ENCODE assay signal across 8 mouse cellular contexts in genomic region chr10:80385310-80385709, GRCm38 (mm10). TPM values are rescaled to one million over a fixed set of nuclear protein-coding genes. Genes with fewer than 3 reads are reported as not detected.
DNase-seq lines count a peak whose midpoint lies in the region; ATAC-seq and TF ChIP-seq lines count a peak whose summit lies in the region.

No protein-coding gene starts in this region.

- peaks cover 47% of the 10 kb centered on the region for H3K36me3 ChIP-seq in kidney, embryonic 14.5 days (ENCODE audit: control insufficient read depth, insufficient read depth, low read length)
- no peaks in the 10 kb centered on the region for H3K36me3 ChIP-seq in kidney, adult 2 months (ENCODE audit: control insufficient read depth, insufficient read depth, low read length)
- peaks cover 31% of the 10 kb centered on the region for H3K36me3 ChIP-seq in hindbrain, embryonic 15.5 days
- H3K36me3 ChIP-seq in neural tube, embryonic 12.5 days: peaks cover 53% of the 10 kb centered on the region

- H3K9ac ChIP-seq in kidney, embryonic 14.5 days (ENCODE audit: low read depth, low read length): peak overlapping the region; percentile 97
- peak overlapping the region; percentile 98 for H3K9ac ChIP-seq in hindbrain, embryonic 15.5 days
- H3K9ac ChIP-seq in neural tube, embryonic 12.5 days: peak overlapping the region; percentile 99

- ATAC-seq in kidney, embryonic 14.5 days (ENCODE audit: low FRiP score, low TSS enrichment): no peak
- peak; percentile 2; the same call in 1 of the 2 replicates for ATAC-seq in hindbrain, embryonic 15.5 days (ENCODE audit: low FRiP score, low read depth)
- ATAC-seq in neural tube, embryonic 12.5 days (ENCODE audit: low FRiP score, low read depth): peak; percentile 16

- H3K9me3 ChIP-seq in kidney, embryonic 14.5 days (ENCODE audit: control insufficient read depth, low read length): no peaks in the 10 kb centered on the region
- no peaks in the 10 kb centered on the region for H3K9me3 ChIP-seq in hindbrain, embryonic 15.5 days
- no peaks in the 10 kb centered on the region for H3K9me3 ChIP-seq in neural tube, embryonic 12.5 days

- WGBS in kidney, embryonic 14.5 days: 13% methylated on average over 7 of the region's 7 CpGs
- 61% methylated on average over 7 of the region's 7 CpGs for WGBS in kidney, adult 2 months
- 2% methylated on average over 7 of the region's 7 CpGs for WGBS in hindbrain, embryonic 15.5 days
- WGBS in neural tube, embryonic 12.5 days: 7% methylated on average over 7 of the region's 7 CpGs

- TF ChIP-seq CTCF in kidney, adult 2 months (conservative IDR thresholded peaks at IDR 0.05; ENCODE audit: insufficient read depth, insufficient read length, low read depth, low read length): no peak
- TF ChIP-seq CTCF in cortical plate, adult 2 months (IDR thresholded peaks at IDR 0.05; ENCODE audit: extremely low read depth, insufficient read depth, low read length): no peak

- no peaks in the 10 kb centered on the region for H3K27me3 ChIP-seq in kidney, embryonic 14.5 days (ENCODE audit: control insufficient read depth, insufficient read depth, low read length)
- H3K27me3 ChIP-seq in kidney, adult 2 months (replicated peaks; ENCODE audit: control insufficient read depth, insufficient read depth, low read length): no peaks in the 10 kb centered on the region
- H3K27me3 ChIP-seq in hindbrain, embryonic 15.5 days: no peaks in the 10 kb centered on the region
- no peaks in the 10 kb centered on the region for H3K27me3 ChIP-seq in neural tube, embryonic 12.5 days (replicated peaks)

- H3K27ac ChIP-seq in kidney, embryonic 14.5 days (ENCODE audit: low read depth, low read length): peak overlapping the region; percentile 85
- H3K27ac ChIP-seq in kidney, adult 2 months (ENCODE audit: insufficient read depth, low read depth, low read length): no peak overlapping the region
- H3K27ac ChIP-seq in cortical plate, adult 2 months (ENCODE audit: insufficient read depth, low read length): no peak overlapping the region
- peak overlapping the region; percentile 92 for H3K27ac ChIP-seq in hindbrain, embryonic 15.5 days (replicated peaks)
- H3K27ac ChIP-seq in neural tube, embryonic 12.5 days: peak overlapping the region; percentile 83

- TF ChIP-seq POLR2A in kidney, adult 2 months (IDR thresholded peaks at IDR 0.05; ENCODE audit: low read depth, low read length): no peak
- TF ChIP-seq POLR2A in cortical plate, adult 2 months (IDR thresholded peaks at IDR 0.05; ENCODE audit: extremely low read depth, insufficient read depth, low read length): no peak

- no peak for DNase-seq in kidney, adult 2 months
- no peak for DNase-seq in right cerebral cortex, adult 2 months (ENCODE audit: low spot score in 2 of 2)
- DNase-seq in kidney, adult 11 months: no peak
- no peak for DNase-seq in T-cell, adult 2 months (ENCODE audit: low spot score)

- H3K4me1 ChIP-seq in kidney, embryonic 14.5 days (ENCODE audit: control insufficient read depth, insufficient read depth, low read length): peaks cover 33% of the 10 kb centered on the region
- H3K4me1 ChIP-seq in kidney, adult 2 months (ENCODE audit: control insufficient read depth, insufficient read depth, low read length): peaks cover 10% of the 10 kb centered on the region; the same call in 1 of the 2 replicates
- H3K4me1 ChIP-seq in cortical plate, adult 2 months (ENCODE audit: control insufficient read depth, insufficient read depth, low read length): peaks cover 4% of the 10 kb centered on the region; the same call in 1 of the 2 replicates
- peaks cover 44% of the 10 kb centered on the region for H3K4me1 ChIP-seq in hindbrain, embryonic 15.5 days (replicated peaks)
- H3K4me1 ChIP-seq in neural tube, embryonic 12.5 days: peaks cover 52% of the 10 kb centered on the region

- H3K4me3 ChIP-seq in kidney, embryonic 14.5 days (ENCODE audit: low read length): peak overlapping the region; percentile 90
- no peak overlapping the region for H3K4me3 ChIP-seq in kidney, adult 2 months (ENCODE audit: insufficient read depth, low read depth, low read length)
- H3K4me3 ChIP-seq in cortical plate, adult 2 months (ENCODE audit: insufficient read depth, low read length): peak overlapping the region; percentile 55
- H3K4me3 ChIP-seq in hindbrain, embryonic 15.5 days: peak overlapping the region; percentile 94
- H3K4me3 ChIP-seq in neural tube, embryonic 12.5 days: peak overlapping the region; percentile 99

- H3K4me2 ChIP-seq in kidney, embryonic 14.5 days (replicated peaks; ENCODE audit: low read depth, low read length): peak overlapping the region; percentile 94
- H3K4me2 ChIP-seq in hindbrain, embryonic 15.5 days: peak overlapping the region; percentile 89
- peak overlapping the region; percentile 96 for H3K4me2 ChIP-seq in neural tube, embryonic 12.5 days (replicated peaks)

RNA-seq across cellular contexts. Expression of gene Mex3d, which starts 2.1 kb away (rescaled TPM):
- 8.7 and 14.6 TPM in 2 replicates for polyA plus RNA-seq in kidney, embryonic 14.5 days (2014; fragmentation: Nextera tagmentation; extraction: Ambion mirVana)
- 7.9 and 11.9 TPM in 2 replicates for polyA plus RNA-seq in kidney, adult 2 months (2012; rRNA removed)
- 13.8 and 14.3 TPM in 2 replicates for polyA plus RNA-seq in cortical plate, adult 2 months (2012; rRNA removed)
- polyA plus RNA-seq in hindbrain, embryonic 15.5 days (2015; fragmentation: Nextera tagmentation; extraction: Ambion mirVana): 18.9 and 19.2 TPM in 2 replicates
- polyA plus RNA-seq in neural tube, embryonic 12.5 days (2016; fragmentation: Nextera tagmentation; extraction: Ambion mirVana): 23.6 and 26.5 TPM in 2 replicates

RNA-seq across cellular contexts. Expression of gene Mbd3, which starts 14.0 kb away (rescaled TPM):
- polyA plus RNA-seq in kidney, embryonic 14.5 days (2014; fragmentation: Nextera tagmentation; extraction: Ambion mirVana): 248 and 270 TPM in 2 replicates
- polyA plus RNA-seq in kidney, adult 2 months (2012; rRNA removed): 143 and 151 TPM in 2 replicates
- polyA plus RNA-seq in cortical plate, adult 2 months (2012; rRNA removed): 186 and 210 TPM in 2 replicates
- polyA plus RNA-seq in hindbrain, embryonic 15.5 days (2015; fragmentation: Nextera tagmentation; extraction: Ambion mirVana): 213 and 229 TPM in 2 replicates
- polyA plus RNA-seq in neural tube, embryonic 12.5 days (2016; fragmentation: Nextera tagmentation; extraction: Ambion mirVana): 304 and 314 TPM in 2 replicates

RNA-seq across cellular contexts. Expression of gene Uqcr11, which starts 21.3 kb away (rescaled TPM):
- 806 and 1,046 TPM in 2 replicates for polyA plus RNA-seq in kidney, embryonic 14.5 days (2014; fragmentation: Nextera tagmentation; extraction: Ambion mirVana)
- polyA plus RNA-seq in kidney, adult 2 months (2012; rRNA removed): 3,960 and 3,968 TPM in 2 replicates
- 1,456 and 1,595 TPM in 2 replicates for polyA plus RNA-seq in cortical plate, adult 2 months (2012; rRNA removed)
- 711 and 737 TPM in 2 replicates for polyA plus RNA-seq in hindbrain, embryonic 15.5 days (2015; fragmentation: Nextera tagmentation; extraction: Ambion mirVana)
- 436 and 478 TPM in 2 replicates for polyA plus RNA-seq in neural tube, embryonic 12.5 days (2016; fragmentation: Nextera tagmentation; extraction: Ambion mirVana)

RNA-seq across cellular contexts. Expression of gene Plk5, which starts 29.1 kb away (rescaled TPM):
- 0.62 and 0.66 TPM in 2 replicates for polyA plus RNA-seq in kidney, embryonic 14.5 days (2014; fragmentation: Nextera tagmentation; extraction: Ambion mirVana)
- polyA plus RNA-seq in kidney, adult 2 months (2012; rRNA removed): 1.8 and 2.0 TPM in 2 replicates
- 36.3 and 40.3 TPM in 2 replicates for polyA plus RNA-seq in cortical plate, adult 2 months (2012; rRNA removed)
- 6.1 and 6.4 TPM in 2 replicates for polyA plus RNA-seq in hindbrain, embryonic 15.5 days (2015; fragmentation: Nextera tagmentation; extraction: Ambion mirVana)
- polyA plus RNA-seq in neural tube, embryonic 12.5 days (2016; fragmentation: Nextera tagmentation; extraction: Ambion mirVana): 0.29 and 0.49 TPM in 2 replicates

RNA-seq across cellular contexts. Expression of gene Adamtsl5, which starts 37.1 kb away (rescaled TPM):
- polyA plus RNA-seq in kidney, embryonic 14.5 days (2014; fragmentation: Nextera tagmentation; extraction: Ambion mirVana): 1.2 and 2.7 TPM in 2 replicates
- polyA plus RNA-seq in kidney, adult 2 months (2012; rRNA removed): 5.5 and 7.4 TPM in 2 replicates
- polyA plus RNA-seq in cortical plate, adult 2 months (2012; rRNA removed): 7.9 and 9.4 TPM in 2 replicates
- 0.76 and 1.2 TPM in 2 replicates for polyA plus RNA-seq in hindbrain, embryonic 15.5 days (2015; fragmentation: Nextera tagmentation; extraction: Ambion mirVana)
- 0.50 and 1.1 TPM in 2 replicates for polyA plus RNA-seq in neural tube, embryonic 12.5 days (2016; fragmentation: Nextera tagmentation; extraction: Ambion mirVana)

Comparison
In these comparisons a context has a peak if more than half of its experiments do, and no peak if none do; other contexts are left out.
1. H3K27ac ChIP-seq: peak in kidney, embryonic 14.5 days (single experiment), hindbrain, embryonic 15.5 days (single experiment) and neural tube, embryonic 12.5 days (single experiment); none in kidney, adult 2 months (single experiment) and cortical plate, adult 2 months (single experiment).
2. Peak in every context shown above with its lines, with median percentiles within 50 percentile points of each other: H3K4me2 ChIP-seq and H3K9ac ChIP-seq.